Mouse (Mus musculus): Measurements from ENCODE around the gene Hip1. TPM values are rescaled to one million over a fixed set of nuclear protein-coding genes. Genes with fewer than 3 reads are reported as not detected.

Hip1 gene
- polyA plus RNA-seq, 1 experiment = 14.5 TPM

- 3% methylated on average over 6 of the region's 6 CpGs for WGBS
- Histone ChIP-seq H3K27ac (ENCODE audit: control insufficient read depth, insufficient read depth, low read depth, low read length, poor library complexity) (no peak within 1 kb of the TSS), H3K4me1 (ENCODE audit: control insufficient read depth, insufficient read depth, low read length) (peaks cover 4% of the 10 kb centered on the region; the same call in 1 of the 2 replicates), H3K4me3 (replicated peaks; ENCODE audit: control insufficient read depth, low read depth, low read length) (no peak within 1 kb of the TSS)
- TF ChIP-seq CTCF (IDR thresholded peaks at IDR 0.05; ENCODE audit: control insufficient read depth, insufficient read depth, low read length) (no peak), POLR2A (IDR thresholded peaks at IDR 0.05; ENCODE audit: borderline replicate concordance, control insufficient read depth, low read depth, low read length) (no peak)
Measured at GRCm38 (mm10) chr5:135573006-135573405, 28.1 kb upstream of the Hip1 start, which contains the start of gene Ccl24. TSS of gene Ccl24 (minus strand) at chr5:135573049.

- no peak overlapping the region; the same call in 1 of the 2 replicates for H3K27ac ChIP-seq (ENCODE audit: control insufficient read depth, insufficient read depth, low read depth, low read length, poor library complexity)
- 2% methylated on average over 6 of the region's 6 CpGs for WGBS
Measured at GRCm38 (mm10) chr5:135568698-135569097, 23.8 kb upstream of the Hip1 start.

GRCm38 (mm10) chr5:135567556-135568265, 22.8 kb upstream of the Hip1 start:
- TF ChIP-seq CTCF (IDR thresholded peaks at IDR 0.05; ENCODE audit: control insufficient read depth, insufficient read depth, low read length) = no peak
- TF ChIP-seq POLR2A (IDR thresholded peaks at IDR 0.05; ENCODE audit: borderline replicate concordance, control insufficient read depth, low read depth, low read length) = no peak
- Histone ChIP-seq H3K4me1 (ENCODE audit: control insufficient read depth, insufficient read depth, low read length) (peaks cover 4% of the 10 kb centered on the region; the same call in 1 of the 2 replicates), H3K27ac (ENCODE audit: control insufficient read depth, insufficient read depth, low read depth, low read length, poor library complexity) (peak overlapping the region; percentile 15; the same call in 1 of the 2 replicates), H3K4me3 (replicated peaks; ENCODE audit: control insufficient read depth, low read depth, low read length) (no peak overlapping the region)
- 55% methylated on average over 6 of the region's 6 CpGs for WGBS

More at GRCm38 (mm10) chr5:135568698-135569097, 23.8 kb upstream of the Hip1 start:
- Histone ChIP-seq H3K4me3 (replicated peaks; ENCODE audit: control insufficient read depth, low read depth, low read length) (no peak overlapping the region), H3K4me1 (ENCODE audit: control insufficient read depth, insufficient read depth, low read length) (peaks cover 4% of the 10 kb centered on the region; the same call in 1 of the 2 replicates)
- TF ChIP-seq POLR2A (IDR thresholded peaks at IDR 0.05; ENCODE audit: borderline replicate concordance, control insufficient read depth, low read depth, low read length) (no peak), CTCF (IDR thresholded peaks at IDR 0.05; ENCODE audit: control insufficient read depth, insufficient read depth, low read length) (no peak)

GRCm38 (mm10) chr5:135563469-135563868, 18.5 kb upstream of the Hip1 start, which contains the start of gene Ccl26:
TSS of gene Ccl26 (minus strand) at chr5:135563569.
- TF ChIP-seq CTCF (IDR thresholded peaks at IDR 0.05; ENCODE audit: control insufficient read depth, insufficient read depth, low read length) (no peak), POLR2A (IDR thresholded peaks at IDR 0.05; ENCODE audit: borderline replicate concordance, control insufficient read depth, low read depth, low read length) (no peak)
- WGBS = 68% methylated on average over 3 of the region's 3 CpGs
- peaks cover 2% of the 10 kb centered on the region; the same call in 1 of the 2 replicates for H3K4me1 ChIP-seq (ENCODE audit: control insufficient read depth, insufficient read depth, low read length)
- no peak within 1 kb of the TSS for H3K27ac ChIP-seq (ENCODE audit: control insufficient read depth, insufficient read depth, low read depth, low read length, poor library complexity)
- H3K4me3 ChIP-seq (replicated peaks; ENCODE audit: control insufficient read depth, low read depth, low read length) = no peak within 1 kb of the TSS

- Histone ChIP-seq H3K4me1 (ENCODE audit: control insufficient read depth, insufficient read depth, low read length) (no peaks in the 10 kb centered on the region), H3K4me3 (replicated peaks; ENCODE audit: control insufficient read depth, low read depth, low read length) (no peak overlapping the region), H3K27ac (ENCODE audit: control insufficient read depth, insufficient read depth, low read depth, low read length, poor library complexity) (no peak overlapping the region)
- WGBS = 60% methylated on average over 3 of the region's 3 CpGs
- TF ChIP-seq POLR2A (IDR thresholded peaks at IDR 0.05; ENCODE audit: borderline replicate concordance, control insufficient read depth, low read depth, low read length) (no peak), CTCF (IDR thresholded peaks at IDR 0.05; ENCODE audit: control insufficient read depth, insufficient read depth, low read length) (no peak)
Measured at GRCm38 (mm10) chr5:135557671-135558070, 12.8 kb upstream of the Hip1 start.

GRCm38 (mm10) chr5:135557051-135557450, 12.1 kb upstream of the Hip1 start:
- Histone ChIP-seq H3K27ac (ENCODE audit: control insufficient read depth, insufficient read depth, low read depth, low read length, poor library complexity) (no peak overlapping the region), H3K4me3 (replicated peaks; ENCODE audit: control insufficient read depth, low read depth, low read length) (no peak overlapping the region), H3K4me1 (ENCODE audit: control insufficient read depth, insufficient read depth, low read length) (no peaks in the 10 kb centered on the region)
- TF ChIP-seq POLR2A (IDR thresholded peaks at IDR 0.05; ENCODE audit: borderline replicate concordance, control insufficient read depth, low read depth, low read length) (no peak), CTCF (IDR thresholded peaks at IDR 0.05; ENCODE audit: control insufficient read depth, insufficient read depth, low read length) (no peak)
- WGBS = 70% methylated on average over 4 of the region's 4 CpGs

GRCm38 (mm10) chr5:135556259-135556658, 11.3 kb upstream of the Hip1 start:
- H3K4me3 ChIP-seq (replicated peaks; ENCODE audit: control insufficient read depth, low read depth, low read length) = no peak overlapping the region
- WGBS = 78% methylated on average over 4 of the region's 4 CpGs
- no peak for TF ChIP-seq POLR2A (IDR thresholded peaks at IDR 0.05; ENCODE audit: borderline replicate concordance, control insufficient read depth, low read depth, low read length)
- H3K27ac ChIP-seq (ENCODE audit: control insufficient read depth, insufficient read depth, low read depth, low read length, poor library complexity) = no peak overlapping the region
- H3K4me1 ChIP-seq (ENCODE audit: control insufficient read depth, insufficient read depth, low read length) = no peaks in the 10 kb centered on the region

- Histone ChIP-seq H3K27ac (ENCODE audit: control insufficient read depth, insufficient read depth, low read depth, low read length, poor library complexity) (no peak overlapping the region), H3K4me1 (ENCODE audit: control insufficient read depth, insufficient read depth, low read length) (no peaks in the 10 kb centered on the region), H3K4me3 (replicated peaks; ENCODE audit: control insufficient read depth, low read depth, low read length) (no peak overlapping the region)
- no peak for TF ChIP-seq POLR2A (IDR thresholded peaks at IDR 0.05; ENCODE audit: borderline replicate concordance, control insufficient read depth, low read depth, low read length)
- no peak for TF ChIP-seq CTCF (IDR thresholded peaks at IDR 0.05; ENCODE audit: control insufficient read depth, insufficient read depth, low read length)
- 12% methylated on average over 3 of the region's 3 CpGs for WGBS
Measured at GRCm38 (mm10) chr5:135551591-135551990, 6.7 kb upstream of the Hip1 start.
